Mouse (Mus musculus) kidney, adult 2 months (tissue): Measurements from ENCODE around the gene Pappa.

Experiments
- CTCF ChIP-seq: fragments of 200-500 bp; conservative IDR thresholded peaks from 2 replicates; pipeline ENCODE4 v1.5.1; 2011; ENCODE audit warnings: low read depth, mild to moderate bottlenecking, control low read depth, low read length, moderate library complexity, mixed read lengths; ENCODE audit not compliant: insufficient read depth, insufficient read length
- POLR2A ChIP-seq: fragments of 200-500 bp; IDR thresholded peaks from one replicate; pipeline ENCODE4 v1.6.1; 2011; ENCODE audit warnings: low read depth, low read length, control low read depth

DNA sequence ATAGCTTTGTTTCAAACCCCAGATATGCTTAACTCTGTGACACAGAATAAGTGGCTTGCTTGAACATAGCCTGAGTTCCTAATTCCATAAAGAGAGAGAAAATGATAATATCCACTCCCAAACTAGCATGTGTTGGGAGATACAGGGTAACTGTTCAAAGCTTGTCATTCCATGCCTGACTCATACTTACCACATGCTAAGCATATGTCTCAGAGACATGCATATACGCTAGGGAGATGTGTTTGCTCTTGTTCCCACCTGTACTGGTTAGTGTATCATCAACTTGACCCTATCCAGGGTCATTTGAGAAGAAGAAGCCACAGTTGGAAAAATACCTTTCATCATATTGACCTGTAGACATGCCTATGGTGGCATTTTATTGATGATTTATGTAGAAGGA lies 63.7 kb downstream of the Pappa start:
- TF ChIP-seq POLR2A: no peak
- TF ChIP-seq CTCF: no peak
